Mouse (Mus musculus) gastrocnemius, postnatal 10 days (tissue): Measurements from ENCODE around the gene Gpr39. TPM values are rescaled to one million over a fixed set of nuclear protein-coding genes. Genes with fewer than 3 reads are reported as not detected.

ENCODE experiments used
- DNase-seq: peaks from one replicate; pipeline ENCODE4 v3.0.0; 2021; ENCODE audit warnings: mixed read lengths
- total RNA-seq, 2 experiments: library from RNA; stranded (reverse); gene quantifications; 2 replicates each; pipeline ENCODE4 v1.2.3; 2021

Gpr39 gene
- total RNA-seq, 2 experiments from 2014 or later = 0.14 to 0.34 TPM

- DNase-seq = no peak
Measured at GRCm38 (mm10) chr1:125808426-125808825, 131.6 kb downstream of the Gpr39 start.

GRCm38 (mm10) chr1:125813141-125813782, 136.5 kb downstream of the Gpr39 start:
- no peak for DNase-seq

GRCm38 (mm10) chr1:125821101-125821500, 144.3 kb downstream of the Gpr39 start:
- no peak for DNase-seq

- no peak for DNase-seq
Measured at GRCm38 (mm10) chr1:125823611-125824010, 146.8 kb downstream of the Gpr39 start.

GRCm38 (mm10) chr1:125837507-125837906, 160.7 kb downstream of the Gpr39 start:
- no peak for DNase-seq

GRCm38 (mm10) chr1:125839746-125840392, 163.1 kb downstream of the Gpr39 start:
- DNase-seq = no peak

GRCm38 (mm10) chr1:125854646-125855045, 177.9 kb downstream of the Gpr39 start:
- DNase-seq = no peak

- no peak for DNase-seq
Measured at GRCm38 (mm10) chr1:125858631-125859030, 181.8 kb downstream of the Gpr39 start.

GRCm38 (mm10) chr1:125870056-125870455, 193.3 kb downstream of the Gpr39 start:
- DNase-seq = no peak

- DNase-seq = no peak
Measured at GRCm38 (mm10) chr1:125893158-125893557, 216.4 kb downstream of the Gpr39 start.

- no peak for DNase-seq
Measured at GRCm38 (mm10) chr1:125910211-125910870, 233.5 kb downstream of the Gpr39 start.

GRCm38 (mm10) chr1:125910871-125911265, 234.1 kb downstream of the Gpr39 start:
- DNase-seq = no peak

GRCm38 (mm10) chr1:125911337-125911900, 234.6 kb downstream of the Gpr39 start:
- peak; percentile 12 for DNase-seq

- DNase-seq = peak; percentile 8
Measured at GRCm38 (mm10) chr1:125911901-125912445, 235.2 kb downstream of the Gpr39 start.

- DNase-seq = no peak
Measured at GRCm38 (mm10) chr1:125912601-125913600, 236.1 kb downstream of the Gpr39 start, which contains the start of gene Lypd1. TSS of gene Lypd1 (minus strand) at chr1:125913101.

- no peak for DNase-seq
Measured at GRCm38 (mm10) chr1:125920696-125921095, 243.9 kb downstream of the Gpr39 start.

GRCm38 (mm10) chr1:125923062-125923461, 246.3 kb downstream of the Gpr39 start:
- DNase-seq = no peak
